Mouse (Mus musculus) fibroblast of lung, adult 2 months (primary cell): Measurements from ENCODE around the gene Hivep3.

Source experiments
- DNase-seq: peaks from one replicate; pipeline ENCODE4 v3.0.0-alpha.2; 2011; ENCODE audit warnings: low read depth

Gene Hivep3

DNA sequence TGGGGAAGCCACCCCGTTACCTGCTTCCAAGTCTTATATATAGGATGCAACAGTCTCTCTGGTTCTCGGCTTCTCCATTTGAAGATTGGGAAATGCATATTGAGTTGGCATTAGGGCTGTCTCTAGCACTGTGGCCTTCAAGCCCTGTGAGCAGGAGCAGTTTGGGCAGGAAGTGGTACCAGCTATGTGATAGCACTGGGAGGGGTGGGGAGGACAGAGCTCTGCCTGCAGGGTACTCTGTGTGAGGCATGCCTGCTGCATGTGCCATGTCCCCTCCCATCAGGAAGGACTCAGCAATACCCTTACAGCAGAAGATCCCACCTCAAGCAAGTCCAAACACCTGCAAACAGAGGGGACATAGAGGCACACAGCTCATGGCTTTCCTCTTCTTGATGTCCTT lies 142.0 kb downstream of the Hivep3 start:
- DNase-seq: no peak

DNA sequence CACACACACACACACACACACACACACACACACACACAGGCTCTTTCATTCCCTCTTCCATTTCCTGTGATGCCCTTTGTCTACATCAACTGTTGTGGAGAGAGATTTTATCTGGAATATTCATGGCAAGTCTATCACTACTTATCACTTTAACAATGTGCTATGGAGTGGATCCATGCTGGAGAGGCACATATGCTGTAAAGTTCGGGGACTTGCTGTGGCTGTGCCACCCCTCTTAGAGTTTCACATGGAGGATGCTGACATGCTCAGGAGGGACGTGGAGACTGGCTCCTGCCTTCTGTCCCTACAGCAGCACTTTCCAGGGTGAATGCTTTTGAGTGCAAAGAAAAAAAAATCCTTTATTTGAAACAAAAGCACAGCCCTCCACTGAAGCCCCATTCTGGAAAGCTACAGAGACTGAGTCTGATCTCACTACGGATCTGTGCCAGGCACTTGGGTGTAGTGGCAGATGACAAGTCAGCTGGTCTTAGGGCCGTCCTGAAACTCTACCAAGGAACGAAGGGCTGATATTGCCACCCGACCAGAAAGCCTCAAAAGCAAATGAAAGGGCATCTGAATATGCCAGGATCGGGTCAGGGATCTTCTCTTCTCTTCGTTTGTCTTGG lies 143.1 kb downstream of the Hivep3 start:
- DNase-seq: no peak

DNA sequence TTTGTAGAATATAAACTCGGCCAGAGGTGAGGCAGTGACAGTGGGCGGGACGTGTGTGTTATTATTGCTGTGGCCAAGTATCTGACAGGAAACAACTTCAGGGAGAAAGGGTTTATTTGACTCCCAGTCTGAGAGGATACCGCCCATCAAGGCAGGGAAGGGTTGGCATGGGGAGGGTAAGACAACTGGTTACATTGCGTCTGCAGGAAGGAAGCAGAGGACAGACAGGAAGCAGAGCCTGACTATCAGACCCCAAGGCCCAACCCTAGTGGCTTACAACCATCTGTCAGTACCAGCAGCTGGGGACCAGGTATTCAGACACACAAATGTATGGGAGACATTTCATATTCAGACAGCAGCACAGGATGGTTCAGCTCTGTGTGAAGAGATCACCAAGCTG lies 144.6 kb downstream of the Hivep3 start:
- DNase-seq: no peak

GRCm38 (mm10) chr4:119879671-119880070 lies 146.1 kb downstream of the Hivep3 start:
- no peak for DNase-seq

GRCm38 (mm10) chr4:119880270-119880669 lies 146.7 kb downstream of the Hivep3 start:
- no peak for DNase-seq

DNA sequence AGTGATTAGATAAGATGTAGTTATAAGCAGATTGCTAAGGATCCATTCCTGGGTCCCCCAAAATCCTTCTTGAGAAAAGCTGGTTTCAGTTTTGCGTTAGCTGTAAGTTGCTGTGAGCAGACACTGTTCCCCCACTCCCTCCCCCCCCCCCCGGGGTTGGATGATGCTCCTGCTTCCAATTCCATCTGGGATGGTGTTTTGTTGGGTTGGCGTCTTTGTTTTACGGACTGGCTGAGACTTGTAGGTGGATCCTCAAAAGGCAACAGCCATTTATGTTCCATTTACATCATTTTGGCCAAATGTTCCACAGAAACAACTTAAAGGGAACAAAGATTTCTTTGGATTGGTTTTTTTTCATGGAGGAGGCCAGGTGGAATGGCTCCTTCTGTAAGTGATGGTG lies 147.7 kb downstream of the Hivep3 start:
- DNase-seq: no peak

GRCm38 (mm10) chr4:119882401-119882800 lies 148.8 kb downstream of the Hivep3 start:
- DNase-seq: no peak

- DNase-seq: no peak
These were observed 149.2 kb downstream of the Hivep3 start for GRCm38 (mm10) chr4:119882814-119883213.

GRCm38 (mm10) chr4:119886621-119887020 lies 153.0 kb downstream of the Hivep3 start:
- no peak for DNase-seq

GRCm38 (mm10) chr4:119887523-119888177 lies 154.1 kb downstream of the Hivep3 start:
- DNase-seq: peak; percentile 47

GRCm38 (mm10) chr4:119889760-119890159 lies 156.2 kb downstream of the Hivep3 start:
- DNase-seq: no peak

DNA sequence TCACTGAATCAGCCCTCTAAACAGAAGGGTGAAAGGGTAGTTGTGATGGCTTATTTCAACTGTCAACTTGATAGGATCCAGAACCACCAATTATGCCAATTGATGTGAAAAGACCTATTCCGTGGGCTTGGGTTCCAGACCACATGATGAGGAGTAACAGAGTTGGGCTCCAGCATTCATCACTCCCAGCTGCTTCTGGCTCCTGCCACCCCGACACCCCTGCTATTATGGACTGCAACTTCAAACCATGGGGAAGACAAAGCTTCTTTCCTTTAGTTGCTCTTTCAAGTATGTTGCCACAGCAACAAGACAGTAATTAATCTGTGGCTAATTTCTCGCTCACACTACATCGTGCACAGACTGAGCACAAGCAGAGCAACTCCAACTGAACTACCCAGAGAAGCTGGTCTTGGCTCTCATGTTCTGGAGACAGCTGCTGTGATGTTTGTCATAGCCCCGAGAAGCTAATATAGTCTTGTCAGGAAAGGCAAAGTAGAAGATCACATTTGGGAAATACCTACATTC lies 159.7 kb downstream of the Hivep3 start:
- DNase-seq: no peak

- DNase-seq: no peak
These were observed 161.3 kb downstream of the Hivep3 start for GRCm38 (mm10) chr4:119894797-119895458.

DNA sequence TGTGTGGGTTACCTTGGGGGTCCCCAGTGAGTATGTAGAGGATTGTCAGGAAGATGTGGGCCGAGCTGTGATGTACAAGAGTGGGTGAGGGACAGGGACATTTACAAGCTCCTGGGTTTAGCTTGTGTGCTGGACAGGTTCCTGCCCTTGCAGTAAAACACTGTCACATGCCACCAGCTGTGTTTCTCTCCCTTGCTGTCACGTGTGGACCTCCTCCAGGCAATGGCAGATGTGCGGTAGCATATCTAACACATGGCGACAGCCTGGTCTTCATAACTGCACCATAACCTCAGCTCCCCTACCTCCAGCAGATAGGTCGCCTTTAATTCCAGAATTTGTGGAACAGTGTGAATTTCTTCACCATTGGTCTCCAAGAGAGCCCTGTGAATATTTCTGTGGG lies 161.9 kb downstream of the Hivep3 start:
- no peak for DNase-seq

DNA sequence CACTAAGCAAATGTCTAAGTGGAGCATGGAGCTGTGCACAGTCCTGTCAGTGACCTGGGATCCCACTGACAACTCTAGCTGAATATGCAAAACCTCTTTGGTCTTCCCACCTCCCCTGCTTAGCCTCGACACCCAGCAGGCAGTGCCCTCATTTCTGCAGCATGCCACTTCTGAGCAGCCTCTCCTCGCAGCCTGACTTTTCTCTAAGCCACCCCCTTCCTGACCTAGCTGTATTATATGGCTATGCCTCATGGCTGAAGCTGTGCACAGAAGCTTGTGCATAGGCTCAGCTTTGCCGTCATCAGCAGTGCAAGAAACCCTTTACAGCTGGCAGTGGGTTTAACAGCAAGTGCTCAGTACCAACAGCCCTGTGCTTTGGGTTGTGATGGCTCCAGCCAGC lies 163.0 kb downstream of the Hivep3 start:
- DNase-seq: no peak

DNA sequence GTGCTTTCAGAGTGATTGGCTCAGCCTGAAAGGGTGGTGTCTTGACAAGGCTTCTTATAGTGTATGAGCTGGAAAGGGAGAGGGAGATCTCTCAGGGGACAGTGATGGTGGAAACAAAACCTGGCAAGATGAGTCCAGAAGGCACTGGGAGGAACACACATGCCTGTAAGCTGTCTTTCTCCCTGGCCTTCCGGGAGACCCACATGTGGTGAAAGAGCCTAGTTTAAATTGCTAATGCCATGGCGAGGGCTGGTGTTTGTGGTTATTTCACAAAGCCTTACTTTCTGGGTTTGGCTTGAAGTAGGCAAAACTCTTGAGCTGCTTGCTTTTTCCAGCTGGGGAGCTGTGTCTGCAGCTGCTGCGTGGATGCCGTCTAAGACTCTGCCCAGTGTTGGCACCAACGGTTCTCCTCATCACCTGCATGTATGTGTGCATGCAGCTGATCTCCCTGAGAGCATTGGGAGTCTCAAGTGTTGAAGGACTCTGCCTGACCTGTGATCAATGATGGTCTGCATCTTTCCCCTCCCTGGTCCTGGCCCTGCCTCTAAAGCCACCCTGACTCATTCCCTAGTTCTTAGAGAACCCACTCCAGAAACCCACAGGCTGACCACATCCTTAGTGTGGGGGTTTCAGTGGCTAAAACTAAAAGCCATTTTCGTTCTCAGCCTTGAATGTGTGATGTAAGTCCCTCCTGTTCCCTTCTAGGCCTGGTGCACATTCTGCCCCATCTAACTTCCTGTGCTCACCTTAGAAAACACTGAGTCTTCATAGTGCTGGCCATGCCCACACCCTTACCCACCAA lies 163.7 kb downstream of the Hivep3 start:
- peak; percentile 45 for DNase-seq

GRCm38 (mm10) chr4:119901556-119902491 lies 168.2 kb downstream of the Hivep3 start:
- DNase-seq: no peak

DNA sequence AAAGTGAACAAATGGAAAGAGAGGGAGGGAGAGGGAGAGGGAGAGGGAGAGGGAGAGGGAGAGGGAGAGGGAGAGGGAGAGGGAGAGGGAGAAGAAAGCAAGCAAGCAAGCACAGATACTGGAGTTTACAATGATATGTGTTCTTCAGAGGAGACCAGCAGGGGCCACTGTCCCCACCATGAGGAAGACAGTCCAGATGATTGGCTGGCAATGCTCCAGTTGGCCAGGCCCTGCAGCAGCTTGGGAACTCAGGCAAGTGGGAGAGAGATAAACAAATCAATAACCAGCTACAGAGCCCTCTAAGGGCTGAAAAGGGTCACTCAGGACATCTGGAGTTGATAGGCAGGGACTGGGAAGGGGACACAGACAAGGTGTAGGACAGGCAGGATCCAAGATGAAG lies 169.7 kb downstream of the Hivep3 start:
- DNase-seq: no peak

- DNase-seq: no peak
These were observed 170.2 kb downstream of the Hivep3 start for GRCm38 (mm10) chr4:119903806-119904205.

GRCm38 (mm10) chr4:119904296-119904695 lies 170.7 kb downstream of the Hivep3 start:
- DNase-seq: no peak

DNA sequence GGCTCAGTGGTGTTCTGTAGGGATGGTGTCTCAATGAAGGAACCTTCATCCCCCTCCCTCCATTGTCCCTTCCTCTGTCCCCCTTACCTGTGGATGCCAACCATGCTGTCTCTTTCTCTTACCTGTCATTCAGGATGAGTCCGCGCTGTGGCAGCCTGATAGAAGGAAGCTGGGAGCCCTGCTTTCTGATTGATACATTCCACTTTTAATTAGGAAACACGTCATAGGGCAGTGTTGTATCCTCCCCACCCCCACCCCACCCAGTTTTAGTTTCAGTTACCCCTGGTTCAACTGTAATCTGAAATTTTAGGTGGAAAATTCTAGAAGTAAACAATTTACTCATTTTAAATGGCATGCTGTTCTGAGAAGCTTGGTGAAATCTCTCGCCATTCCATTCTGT lies 173.5 kb downstream of the Hivep3 start:
- no peak for DNase-seq
